Mouse (Mus musculus) erythroblast, embryonic 14.5 days (primary cell): Measurements from ENCODE around the gene Epha4.

Experiments used
- GATA1 ChIP-seq: IDR thresholded peaks from 2 replicates; pipeline ENCODE4 v1.6.1; 2012; ENCODE audit warnings: low read length, inconsistent platforms, mixed read lengths
- TAL1 ChIP-seq: IDR thresholded peaks from 3 replicates; pipeline ENCODE4 v1.6.1; 2012; ENCODE audit warnings: low read length, inconsistent platforms, mixed read lengths

DNA sequence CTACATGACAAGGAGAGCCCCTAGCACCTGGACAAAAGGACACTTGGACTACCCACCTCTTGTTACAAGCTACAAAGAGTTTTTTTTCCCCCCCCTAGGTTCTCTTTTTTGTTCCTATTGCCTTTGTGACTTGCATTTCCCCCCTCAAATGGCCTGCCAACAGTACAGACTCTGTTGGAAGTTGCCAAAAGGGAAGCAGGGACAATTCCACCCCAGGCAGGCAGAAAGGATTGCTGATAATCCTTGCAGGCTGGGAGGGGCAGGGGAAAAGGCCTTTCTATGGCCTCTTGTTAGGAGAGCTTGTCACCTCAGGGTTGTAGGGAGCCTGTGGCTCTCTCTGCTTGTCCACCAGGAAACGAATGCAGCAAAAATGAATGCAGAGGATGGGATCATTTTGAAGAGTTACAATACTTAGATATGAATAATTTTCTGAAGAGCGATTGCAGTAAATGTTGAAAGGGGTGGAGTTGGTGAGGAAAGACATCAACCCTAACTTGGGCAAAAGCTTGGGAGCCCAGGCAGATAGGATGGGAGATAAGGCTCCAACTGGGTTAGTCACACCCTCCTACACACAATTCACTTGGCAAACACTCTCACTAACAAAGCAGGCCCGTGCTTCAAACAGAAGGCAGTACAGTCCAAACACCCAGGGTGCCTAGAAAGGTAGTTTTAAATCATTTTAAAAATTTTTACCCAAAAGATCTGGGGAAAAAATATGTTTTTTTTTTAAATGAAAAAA, 52.8 kb downstream of the Epha4 start:
- TF ChIP-seq GATA1: no peak
- no peak for TF ChIP-seq TAL1
